Mouse (Mus musculus): Measurements from ENCODE around the gene Mnat1. TPM values are rescaled to one million over a fixed set of nuclear protein-coding genes. Genes with fewer than 3 reads are reported as not detected.

Gene Mnat1
- polyA plus RNA-seq, 1 experiment from 2014 or later = 31.0 TPM

DNA sequence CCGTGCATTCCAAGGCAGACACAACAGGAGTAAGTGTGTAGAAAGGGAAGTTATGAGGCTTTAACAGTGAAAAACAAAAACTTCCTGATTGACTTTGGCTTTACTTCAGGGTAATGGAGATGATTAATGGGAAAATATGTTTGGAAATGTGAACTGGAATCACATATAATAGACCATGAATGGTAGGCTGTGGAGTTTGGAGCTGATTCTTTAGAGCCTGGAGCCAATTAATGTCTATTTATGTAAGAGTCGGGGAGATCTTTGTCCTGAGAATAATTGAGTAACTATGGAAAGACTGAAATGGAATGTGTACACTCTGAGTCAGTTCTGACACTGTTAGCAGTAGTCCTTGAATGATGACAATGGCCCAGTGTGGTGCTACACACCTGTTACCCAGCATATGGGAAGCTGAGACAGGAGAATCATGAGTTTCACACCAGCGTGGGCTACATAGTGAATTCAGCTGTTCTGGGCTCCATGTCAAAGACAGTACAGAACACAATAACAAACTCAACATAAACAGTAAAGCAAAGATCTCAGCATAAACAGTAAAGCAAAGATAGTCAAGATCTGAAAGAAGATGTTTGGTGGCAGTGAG, 142.0 kb downstream of the Mnat1 start:
- WGBS = 71% methylated on average over 3 of the region's 3 CpGs
- H3K4me2 ChIP-seq (ENCODE audit: low read length) = no peak overlapping the region
- H3K4me3 ChIP-seq (ENCODE audit: low read depth, low read length) = no peak overlapping the region
- DNase-seq (ENCODE audit: low spot score) (no peak), ATAC-seq (replicated peaks; ENCODE audit: low FRiP score, low TSS enrichment, low read depth) (no peak)
- no peaks in the 10 kb centered on the region for H3K27me3 ChIP-seq (replicated peaks; ENCODE audit: control insufficient read depth, insufficient read depth, low read length)
- H3K4me1 ChIP-seq (replicated peaks; ENCODE audit: control insufficient read depth, insufficient read depth, low read length) = no peaks in the 10 kb centered on the region
- no peak overlapping the region for H3K27ac ChIP-seq (ENCODE audit: low read depth)
- H3K36me3 ChIP-seq (ENCODE audit: control insufficient read depth, insufficient read depth, low read length) = no peaks in the 10 kb centered on the region
- H3K9ac ChIP-seq (ENCODE audit: low read length) = no peak overlapping the region
- H3K9me3 ChIP-seq (ENCODE audit: control insufficient read depth, low read length) = no peaks in the 10 kb centered on the region

DNA sequence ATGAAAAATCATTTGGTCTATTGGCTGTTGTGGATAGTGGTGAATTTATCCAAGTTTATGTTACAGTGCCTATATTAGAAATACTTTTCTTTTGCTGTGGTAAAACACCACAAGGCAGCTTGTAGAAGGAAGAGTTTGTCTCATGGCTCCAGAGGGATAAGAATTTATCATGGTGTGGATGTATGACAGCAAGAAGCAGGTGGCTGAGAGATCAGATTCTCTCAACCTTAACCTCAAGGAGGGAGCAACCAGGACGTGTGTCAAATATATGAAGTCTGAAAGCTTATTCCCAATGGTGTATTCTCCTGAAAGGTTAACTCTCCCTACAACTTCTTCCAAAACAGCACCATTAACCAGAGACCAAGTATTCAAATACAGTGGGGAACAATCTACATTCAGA, 143.1 kb downstream of the Mnat1 start:
- 71% methylated on average over 1 of the region's 1 CpGs for WGBS
- H3K4me2 ChIP-seq (ENCODE audit: low read length) = no peak overlapping the region

DNA sequence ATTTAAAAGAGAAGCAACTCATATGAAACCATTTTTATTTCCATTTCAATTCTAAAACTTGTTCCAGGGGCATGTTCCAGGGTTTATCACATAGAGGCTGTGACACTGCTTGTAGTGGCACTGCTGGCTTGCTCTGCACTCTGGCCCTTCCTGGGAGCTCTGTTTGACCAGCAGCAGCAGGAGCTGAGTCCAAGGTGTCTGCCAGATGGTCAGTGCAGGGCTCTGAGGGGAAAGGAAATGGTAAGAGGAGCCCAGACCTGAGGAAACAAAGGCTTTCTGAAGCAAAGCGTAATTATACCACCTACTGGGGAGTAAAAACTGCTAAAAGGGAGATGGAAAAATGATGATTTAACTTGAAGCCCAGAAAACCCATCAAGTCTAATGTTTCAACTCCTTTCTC, 145.0 kb downstream of the Mnat1 start:
- Histone ChIP-seq H3K27me3 (replicated peaks; ENCODE audit: control insufficient read depth, insufficient read depth, low read length) (no peaks in the 10 kb centered on the region), H3K9me3 (ENCODE audit: control insufficient read depth, low read length) (no peaks in the 10 kb centered on the region), H3K27ac (ENCODE audit: low read depth) (no peak overlapping the region), H3K9ac (ENCODE audit: low read length) (no peak overlapping the region), H3K4me1 (replicated peaks; ENCODE audit: control insufficient read depth, insufficient read depth, low read length) (no peaks in the 10 kb centered on the region), H3K4me2 (ENCODE audit: low read length) (no peak overlapping the region), H3K4me3 (ENCODE audit: low read depth, low read length) (no peak overlapping the region), H3K36me3 (ENCODE audit: control insufficient read depth, insufficient read depth, low read length) (0 out of 2 replicates have a peak, but pooled peaks cover 7% of the 10 kb centered on the region)
- DNase-seq (ENCODE audit: low spot score) = no peak
- ATAC-seq (replicated peaks; ENCODE audit: low FRiP score, low TSS enrichment, low read depth) = no peak
- WGBS = 91% methylated on average over 1 of the region's 1 CpGs

More for the DNA sequence above, 143.1 kb downstream of the Mnat1 start:
- Histone ChIP-seq H3K27ac (ENCODE audit: low read depth) (no peak overlapping the region), H3K4me1 (replicated peaks; ENCODE audit: control insufficient read depth, insufficient read depth, low read length) (no peaks in the 10 kb centered on the region), H3K9me3 (ENCODE audit: control insufficient read depth, low read length) (no peaks in the 10 kb centered on the region), H3K4me3 (ENCODE audit: low read depth, low read length) (no peak overlapping the region), H3K36me3 (ENCODE audit: control insufficient read depth, insufficient read depth, low read length) (no peaks in the 10 kb centered on the region), H3K27me3 (replicated peaks; ENCODE audit: control insufficient read depth, insufficient read depth, low read length) (no peaks in the 10 kb centered on the region), H3K9ac (ENCODE audit: low read length) (no peak overlapping the region)
- ATAC-seq (replicated peaks; ENCODE audit: low FRiP score, low TSS enrichment, low read depth) (no peak), DNase-seq (ENCODE audit: low spot score) (no peak)

- no peak overlapping the region for H3K4me2 ChIP-seq (ENCODE audit: low read length)
- 0 out of 2 replicates have a peak, but pooled peaks cover 8% of the 10 kb centered on the region for H3K36me3 ChIP-seq (ENCODE audit: control insufficient read depth, insufficient read depth, low read length)
- H3K9me3 ChIP-seq (ENCODE audit: control insufficient read depth, low read length) = no peaks in the 10 kb centered on the region
- H3K27me3 ChIP-seq (replicated peaks; ENCODE audit: control insufficient read depth, insufficient read depth, low read length) = no peaks in the 10 kb centered on the region
- no peak overlapping the region for H3K4me3 ChIP-seq (ENCODE audit: low read depth, low read length)
- no peak for ATAC-seq (replicated peaks; ENCODE audit: low FRiP score, low TSS enrichment, low read depth)
- H3K4me1 ChIP-seq (replicated peaks; ENCODE audit: control insufficient read depth, insufficient read depth, low read length) = no peaks in the 10 kb centered on the region
- no peak overlapping the region for H3K27ac ChIP-seq (ENCODE audit: low read depth)
- DNase-seq (ENCODE audit: low spot score) = no peak
- H3K9ac ChIP-seq (ENCODE audit: low read length) = no peak overlapping the region
- WGBS = 68% methylated on average over 3 of the region's 3 CpGs
Measured at GRCm38 (mm10) chr12:73269531-73269930, 146.0 kb downstream of the Mnat1 start.

- 55% methylated on average over 4 of the region's 4 CpGs for WGBS
- Histone ChIP-seq H3K27ac (ENCODE audit: low read depth) (no peak overlapping the region), H3K9me3 (ENCODE audit: control insufficient read depth, low read length) (no peaks in the 10 kb centered on the region), H3K4me1 (replicated peaks; ENCODE audit: control insufficient read depth, insufficient read depth, low read length) (no peaks in the 10 kb centered on the region), H3K9ac (ENCODE audit: low read length) (no peak overlapping the region), H3K4me2 (ENCODE audit: low read length) (no peak overlapping the region), H3K4me3 (ENCODE audit: low read depth, low read length) (no peak overlapping the region), H3K27me3 (replicated peaks; ENCODE audit: control insufficient read depth, insufficient read depth, low read length) (no peaks in the 10 kb centered on the region), H3K36me3 (ENCODE audit: control insufficient read depth, insufficient read depth, low read length) (0 out of 2 replicates have a peak, but pooled peaks cover 8% of the 10 kb centered on the region)
- no peak for ATAC-seq (replicated peaks; ENCODE audit: low FRiP score, low TSS enrichment, low read depth)
- no peak for DNase-seq (ENCODE audit: low spot score)
Measured at GRCm38 (mm10) chr12:73269933-73270332, 146.4 kb downstream of the Mnat1 start.

DNA sequence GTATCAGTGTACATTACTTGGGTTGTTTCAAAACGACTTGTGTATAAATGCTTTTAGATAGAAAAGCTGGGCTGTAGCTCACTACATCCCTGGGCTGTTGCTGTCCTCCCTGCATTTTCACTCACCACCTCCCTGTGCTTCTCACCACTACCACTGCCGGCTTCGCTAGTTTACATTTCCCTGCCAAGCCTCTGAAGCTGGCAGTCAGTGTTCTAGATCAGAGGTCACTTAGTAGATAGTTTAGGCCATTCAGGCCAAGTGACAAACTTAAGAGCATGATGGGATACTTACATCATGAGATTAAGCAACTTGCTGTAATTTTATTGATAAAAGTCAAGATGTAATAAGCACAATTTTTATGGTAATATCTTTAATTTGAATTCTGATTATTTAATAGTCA, 151.4 kb downstream of the Mnat1 start:
- no peaks in the 10 kb centered on the region for H3K27me3 ChIP-seq (replicated peaks; ENCODE audit: control insufficient read depth, insufficient read depth, low read length)
- no peak for ATAC-seq (replicated peaks; ENCODE audit: low FRiP score, low TSS enrichment, low read depth)
- no peak overlapping the region for H3K9ac ChIP-seq (ENCODE audit: low read length)
- peaks cover 32% of the 10 kb centered on the region for H3K36me3 ChIP-seq (ENCODE audit: control insufficient read depth, insufficient read depth, low read length)
- no peak overlapping the region for H3K27ac ChIP-seq (ENCODE audit: low read depth)
- DNase-seq (ENCODE audit: low spot score) = no peak
- H3K4me3 ChIP-seq (ENCODE audit: low read depth, low read length) = no peak overlapping the region
- H3K4me1 ChIP-seq (replicated peaks; ENCODE audit: control insufficient read depth, insufficient read depth, low read length) = no peaks in the 10 kb centered on the region
- no peak overlapping the region for H3K4me2 ChIP-seq (ENCODE audit: low read length)
- no peaks in the 10 kb centered on the region for H3K9me3 ChIP-seq (ENCODE audit: control insufficient read depth, low read length)
- WGBS = 91% methylated on average over 3 of the region's 3 CpGs

- peak within 1 kb of the TSS; percentile 65 for H3K27ac ChIP-seq (ENCODE audit: low read depth)
- peak within 1 kb of the TSS; percentile 64 for H3K9ac ChIP-seq (ENCODE audit: low read length)
- peaks cover 15% of the 10 kb centered on the region for H3K36me3 ChIP-seq (ENCODE audit: control insufficient read depth, insufficient read depth, low read length)
- H3K4me3 ChIP-seq (ENCODE audit: low read depth, low read length) = peak within 1 kb of the TSS; percentile 85
- no peaks in the 10 kb centered on the region for H3K9me3 ChIP-seq (ENCODE audit: control insufficient read depth, low read length)
- peak within 1 kb of the TSS; percentile 78 for H3K4me2 ChIP-seq (ENCODE audit: low read length)
- peak; percentile 97 for DNase-seq (ENCODE audit: low spot score)
- H3K27me3 ChIP-seq (replicated peaks; ENCODE audit: control insufficient read depth, insufficient read depth, low read length) = no peaks in the 10 kb centered on the region
- 1% methylated on average over 53 of the region's 53 CpGs for WGBS
- ATAC-seq (replicated peaks; ENCODE audit: low FRiP score, low TSS enrichment, low read depth) = peak; percentile 98
- peaks cover 6% of the 10 kb centered on the region; the same call in 1 of the 2 replicates for H3K4me1 ChIP-seq (replicated peaks; ENCODE audit: control insufficient read depth, insufficient read depth, low read length)
Measured at GRCm38 (mm10) chr12:73286287-73287092, 163.0 kb downstream of the Mnat1 start, which contains the start of the genes Trmt5 and Slc38a6. TSS of gene Trmt5 (minus strand) at chr12:73286710. TSS of gene Slc38a6 (plus strand) at chr12:73286779.

DNA sequence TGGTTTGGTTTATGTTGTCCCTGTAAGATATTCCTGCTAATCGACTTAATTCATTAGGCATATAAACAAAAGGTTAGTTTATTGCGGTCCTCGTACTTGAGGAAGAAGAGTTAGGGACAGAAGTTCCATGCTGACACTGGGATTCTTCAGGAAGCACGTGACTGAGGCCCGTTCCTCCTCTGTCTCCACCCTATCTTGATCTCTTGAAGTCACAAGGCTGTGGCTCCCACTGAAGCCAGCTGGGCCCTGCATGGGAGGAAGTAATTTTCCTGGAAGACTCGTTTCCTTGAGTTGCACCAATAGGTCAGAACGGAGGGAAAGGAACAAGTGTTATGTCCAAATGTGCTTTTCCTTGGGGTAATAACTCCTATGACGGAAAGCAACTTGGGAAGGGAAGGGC, 164.1 kb downstream of the Mnat1 start:
- H3K9ac ChIP-seq (ENCODE audit: low read length) = no peak overlapping the region
- WGBS = 68% methylated on average over 8 of the region's 8 CpGs
- ATAC-seq (replicated peaks; ENCODE audit: low FRiP score, low TSS enrichment, low read depth) = no peak

More for the DNA sequence above, 164.1 kb downstream of the Mnat1 start:
- no peaks in the 10 kb centered on the region for H3K9me3 ChIP-seq (ENCODE audit: control insufficient read depth, low read length)
- peak overlapping the region; percentile 85 for H3K4me3 ChIP-seq (ENCODE audit: low read depth, low read length)
- H3K4me2 ChIP-seq (ENCODE audit: low read length) = peak overlapping the region; percentile 78
- DNase-seq (ENCODE audit: low spot score) = no peak
- H3K4me1 ChIP-seq (replicated peaks; ENCODE audit: control insufficient read depth, insufficient read depth, low read length) = peaks cover 6% of the 10 kb centered on the region; the same call in 1 of the 2 replicates
- H3K27ac ChIP-seq (ENCODE audit: low read depth) = no peak overlapping the region
- no peaks in the 10 kb centered on the region for H3K27me3 ChIP-seq (replicated peaks; ENCODE audit: control insufficient read depth, insufficient read depth, low read length)
- peaks cover 14% of the 10 kb centered on the region; the same call in 1 of the 2 replicates for H3K36me3 ChIP-seq (ENCODE audit: control insufficient read depth, insufficient read depth, low read length)

Data from intestine, embryonic 14.5 days (tissue).